Mouse (Mus musculus) midbrain, embryonic 16.5 days (tissue): Measurements from ENCODE around the gene Sdk1. TPM values are rescaled to one million over a fixed set of nuclear protein-coding genes. Genes with fewer than 3 reads are reported as not detected.
A peak's percentile ranks its signal among the peaks of the same experiment; 100 is the strongest.

Experiments used
- ATAC-seq: fragments of 200-750 bp; cut with Nextera tagmentation; 2 replicates; pipeline ENCODE4 v1.8.0; 2017; ENCODE audit warnings: moderate TSS enrichment
- H3K27ac ChIP-seq: fragments of 300-500 bp; sonication (generic); 2 replicates; pipeline ENCODE4 v1.5.1; 2014; ENCODE audit warnings: mild to moderate bottlenecking, low read length, mixed read lengths
- H3K27me3 ChIP-seq: fragments of 300-500 bp; sonication (generic); 2 replicates; pipeline ENCODE4 v1.6.1; 2014; ENCODE audit warnings: low read depth, low read length, mixed read lengths; ENCODE audit not compliant: control insufficient read depth, insufficient read depth
- H3K36me3 ChIP-seq: fragments of 300-500 bp; sonication (generic); 2 replicates; pipeline ENCODE4 v1.6.1; 2014; ENCODE audit warnings: mild to moderate bottlenecking, low read length, moderate library complexity, mixed read lengths; ENCODE audit not compliant: control insufficient read depth, insufficient read depth
- H3K4me1 ChIP-seq: fragments of 300-500 bp; sonication (generic); 2 replicates; pipeline ENCODE4 v1.6.1; 2014; ENCODE audit warnings: mild to moderate bottlenecking, low read length, mixed read lengths; ENCODE audit not compliant: control insufficient read depth, insufficient read depth
- H3K4me2 ChIP-seq: fragments of 300-500 bp; sonication (generic); 2 replicates; pipeline ENCODE4 v1.6.1; 2014; ENCODE audit warnings: mild to moderate bottlenecking, low read length, mixed read lengths
- H3K4me3 ChIP-seq: fragments of 300-500 bp; sonication (generic); 2 replicates; pipeline ENCODE4 v1.5.1; 2014; ENCODE audit warnings: low read depth, mild to moderate bottlenecking, low read length, moderate library complexity, mixed read lengths
- H3K9ac ChIP-seq: fragments of 300-500 bp; sonication (generic); 2 replicates; pipeline ENCODE4 v1.6.1; 2014; ENCODE audit warnings: low read depth, low read length, mixed read lengths
- H3K9me3 ChIP-seq: fragments of 300-500 bp; sonication (generic); replicated peaks from 2 replicates; pipeline ENCODE4 v1.6.1; 2014; ENCODE audit warnings: mild to moderate bottlenecking, low read length, mixed read lengths; ENCODE audit not compliant: control insufficient read depth, poor library complexity, severe bottlenecking
- WGBS: fragments of 180-500 bp; shearing (Covaris S2); extraction: QIAGEN DNeasy Blood & Tissue Kit; methylation state at CpG from one replicate; pipeline ENCODE4 v1.1.7; 2014; 5-methylcytosine and 5-hydroxymethylcytosine counted together
- polyA plus RNA-seq: library from polyadenylated mRNA; unstranded; fragments of >200 nt; fragmentation: Nextera tagmentation; extraction: Ambion mirVana; gene quantifications from 2 replicates; pipeline ENCODE4 v1.2.1, GENCODE M21; 2015

Sdk1 gene
- polyA plus RNA-seq, 1 experiment from 2014 or later = 2.5 TPM

GRCm38 (mm10) chr5:141866042-141866441, 624.8 kb downstream of the Sdk1 start:
- H3K27ac ChIP-seq = no peak overlapping the region

GRCm38 (mm10) chr5:141873751-141874150, 632.5 kb downstream of the Sdk1 start:
- Histone ChIP-seq H3K27me3 (no peaks in the 10 kb centered on the region), H3K9me3 (no peaks in the 10 kb centered on the region; the same call in 1 of the 2 replicates), H3K4me3 (no peak overlapping the region), H3K27ac (no peak overlapping the region), H3K36me3 (no peaks in the 10 kb centered on the region), H3K9ac (no peak overlapping the region), H3K4me1 (no peaks in the 10 kb centered on the region), H3K4me2 (no peak overlapping the region)
- ATAC-seq = no peak
- 97% methylated on average over 11 of the region's 11 CpGs for WGBS

More at GRCm38 (mm10) chr5:141866042-141866441, 624.8 kb downstream of the Sdk1 start:
- Histone ChIP-seq H3K9me3 (no peaks in the 10 kb centered on the region), H3K4me2 (no peak overlapping the region), H3K4me3 (no peak overlapping the region), H3K9ac (no peak overlapping the region), H3K36me3 (no peaks in the 10 kb centered on the region), H3K4me1 (no peaks in the 10 kb centered on the region), H3K27me3 (no peaks in the 10 kb centered on the region)
- ATAC-seq = no peak
- WGBS = 69% methylated on average over 3 of the region's 3 CpGs

- H3K27ac ChIP-seq = no peak overlapping the region
- H3K4me3 ChIP-seq = no peak overlapping the region
- no peak overlapping the region for H3K4me2 ChIP-seq
Observed at GRCm38 (mm10) chr5:141880661-141881060, 639.4 kb downstream of the Sdk1 start.

GRCm38 (mm10) chr5:141884111-141884647, 642.9 kb downstream of the Sdk1 start:
- ATAC-seq = no peak
- no peaks in the 10 kb centered on the region; the same call in 1 of the 2 replicates for H3K27me3 ChIP-seq
- no peak overlapping the region for H3K4me2 ChIP-seq

More at GRCm38 (mm10) chr5:141880661-141881060, 639.4 kb downstream of the Sdk1 start:
- H3K36me3 ChIP-seq = no peaks in the 10 kb centered on the region
- 0 out of 2 replicates have a peak, but pooled peaks cover 2% of the 10 kb centered on the region for H3K4me1 ChIP-seq
- no peak overlapping the region for H3K9ac ChIP-seq
- WGBS = 67% methylated on average over 5 of the region's 5 CpGs
- no peaks in the 10 kb centered on the region for H3K27me3 ChIP-seq
- ATAC-seq = no peak
- H3K9me3 ChIP-seq = no peaks in the 10 kb centered on the region

GRCm38 (mm10) chr5:141886006-141886405, 644.7 kb downstream of the Sdk1 start:
- 0 out of 2 replicates have a peak overlapping the region, but pooled peaks have one; percentile 25 for H3K9ac ChIP-seq
- ATAC-seq = no peak
- H3K4me1 ChIP-seq = peaks cover 21% of the 10 kb centered on the region
- H3K9me3 ChIP-seq = no peaks in the 10 kb centered on the region
- no peaks in the 10 kb centered on the region; the same call in 1 of the 2 replicates for H3K27me3 ChIP-seq
- H3K36me3 ChIP-seq = no peaks in the 10 kb centered on the region
- no peak overlapping the region for H3K4me2 ChIP-seq
- peak overlapping the region; percentile 17; the same call in 1 of the 2 replicates for H3K27ac ChIP-seq
- H3K4me3 ChIP-seq = no peak overlapping the region
- WGBS = 52% methylated on average over 10 of the region's 10 CpGs

More at GRCm38 (mm10) chr5:141884111-141884647, 642.9 kb downstream of the Sdk1 start:
- Histone ChIP-seq H3K9me3 (no peaks in the 10 kb centered on the region), H3K36me3 (no peaks in the 10 kb centered on the region), H3K9ac (no peak overlapping the region), H3K4me1 (peaks cover 5% of the 10 kb centered on the region), H3K4me3 (no peak overlapping the region), H3K27ac (no peak overlapping the region)
- 41% methylated on average over 3 of the region's 3 CpGs for whole genome bisulfite sequencing

- Histone ChIP-seq H3K4me3 (no peak overlapping the region), H3K27me3 (no peaks in the 10 kb centered on the region; the same call in 1 of the 2 replicates), H3K9me3 (no peaks in the 10 kb centered on the region), H3K27ac (peak overlapping the region; percentile 32; the same call in 1 of the 2 replicates), H3K4me2 (peak overlapping the region; percentile 29), H3K4me1 (peaks cover 19% of the 10 kb centered on the region), H3K36me3 (no peaks in the 10 kb centered on the region), H3K9ac (no peak overlapping the region)
- no peak for ATAC-seq
- WGBS = 19% methylated on average over 9 of the region's 9 CpGs
Observed at GRCm38 (mm10) chr5:141889766-141890165, 648.5 kb downstream of the Sdk1 start.

GRCm38 (mm10) chr5:141896402-141896801, 655.1 kb downstream of the Sdk1 start:
- H3K4me2 ChIP-seq = no peak overlapping the region
- no peaks in the 10 kb centered on the region for H3K9me3 ChIP-seq
- H3K27me3 ChIP-seq = no peaks in the 10 kb centered on the region
- ATAC-seq = no peak
- no peaks in the 10 kb centered on the region for H3K36me3 ChIP-seq
- H3K9ac ChIP-seq = no peak overlapping the region
- H3K4me1 ChIP-seq = no peaks in the 10 kb centered on the region
- 80% methylated on average over 8 of the region's 8 CpGs for WGBS
- no peak overlapping the region for H3K4me3 ChIP-seq
- H3K27ac ChIP-seq = no peak overlapping the region

GRCm38 (mm10) chr5:141897481-141897880, 656.2 kb downstream of the Sdk1 start:
- WGBS = 59% methylated on average over 2 of the region's 2 CpGs

GRCm38 (mm10) chr5:141899751-141900150, 658.5 kb downstream of the Sdk1 start:
- H3K36me3 ChIP-seq = no peaks in the 10 kb centered on the region
- H3K4me3 ChIP-seq = no peak overlapping the region
- H3K9ac ChIP-seq = no peak overlapping the region
- no peaks in the 10 kb centered on the region for H3K27me3 ChIP-seq
- H3K4me2 ChIP-seq = no peak overlapping the region
- ATAC-seq = no peak
- H3K27ac ChIP-seq = no peak overlapping the region
- H3K4me1 ChIP-seq = no peaks in the 10 kb centered on the region
- 89% methylated on average over 7 of the region's 7 CpGs for WGBS
- no peaks in the 10 kb centered on the region for H3K9me3 ChIP-seq

More at GRCm38 (mm10) chr5:141897481-141897880, 656.2 kb downstream of the Sdk1 start:
- no peaks in the 10 kb centered on the region for H3K36me3 ChIP-seq
- H3K27ac ChIP-seq = no peak overlapping the region
- no peaks in the 10 kb centered on the region for H3K9me3 ChIP-seq
- no peaks in the 10 kb centered on the region for H3K27me3 ChIP-seq
- H3K9ac ChIP-seq = no peak overlapping the region
- ATAC-seq = no peak
- H3K4me2 ChIP-seq = no peak overlapping the region
- H3K4me3 ChIP-seq = no peak overlapping the region
- H3K4me1 ChIP-seq = no peaks in the 10 kb centered on the region
